Mouse (Mus musculus) olfactory bulb, adult 2 months (tissue): ENCODE data around the gene Hjurp.

ENCODE experiments used
- CTCF ChIP-seq: fragments of 200-500 bp; IDR thresholded peaks from 2 replicates; pipeline ENCODE4 v1.5.1; 2012; ENCODE audit warnings: low read depth, mild to moderate bottlenecking, low read length, moderate library complexity; ENCODE audit not compliant: insufficient read depth
- POLR2A ChIP-seq: fragments of 200-500 bp; IDR thresholded peaks from 2 replicates; pipeline ENCODE4 v1.6.1; 2012; ENCODE audit warnings: mild to moderate bottlenecking, low read depth, low read length, moderate library complexity; ENCODE audit not compliant: insufficient read depth

- TF ChIP-seq CTCF, result no peak
- no peak for TF ChIP-seq POLR2A
Observed at GRCm38 (mm10) chr1:88217576-88217975, 59.9 kb downstream of the Hjurp start.
